Mouse (Mus musculus) urinary bladder, adult 18-20 months (tissue): ENCODE data around the gene Ttc7b.

ENCODE experiments used
- DNase-seq, 2 experiments: peaks; one replicate each; pipeline ENCODE4 v3.0.0; 2022; ENCODE audit warnings: low spot score in 2 of 2, mixed read lengths in 2 of 2

Ttc7b gene

DNA sequence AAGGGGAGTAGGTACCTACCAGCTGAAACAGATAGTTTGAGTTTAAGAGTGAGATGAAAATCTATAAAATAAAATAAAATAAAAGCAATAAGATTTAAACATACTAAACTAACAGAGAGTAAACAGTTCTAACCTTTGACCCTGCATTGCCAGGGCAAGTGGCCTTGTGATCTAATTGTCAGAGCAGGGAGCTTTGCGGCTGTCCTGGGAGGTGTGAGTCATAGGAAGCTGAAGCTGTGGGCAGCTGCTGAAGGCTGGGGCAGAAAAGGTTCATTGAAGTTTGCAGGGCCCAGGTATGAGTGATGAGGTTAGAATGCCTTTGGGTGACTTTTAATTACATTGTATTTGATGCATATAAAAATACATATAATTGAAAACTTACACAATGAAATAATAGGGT is 5.3 kb upstream of the Ttc7b start:
- DNase-seq: no peak

GRCm38 (mm10) chr12:100520077-100520793 is 391 bp downstream of the Ttc7b start:
- DNase-seq: peak; percentile 24 to 65

GRCm38 (mm10) chr12:100519684-100520076 is 946 bp downstream of the Ttc7b start:
- no peak for DNase-seq

DNA sequence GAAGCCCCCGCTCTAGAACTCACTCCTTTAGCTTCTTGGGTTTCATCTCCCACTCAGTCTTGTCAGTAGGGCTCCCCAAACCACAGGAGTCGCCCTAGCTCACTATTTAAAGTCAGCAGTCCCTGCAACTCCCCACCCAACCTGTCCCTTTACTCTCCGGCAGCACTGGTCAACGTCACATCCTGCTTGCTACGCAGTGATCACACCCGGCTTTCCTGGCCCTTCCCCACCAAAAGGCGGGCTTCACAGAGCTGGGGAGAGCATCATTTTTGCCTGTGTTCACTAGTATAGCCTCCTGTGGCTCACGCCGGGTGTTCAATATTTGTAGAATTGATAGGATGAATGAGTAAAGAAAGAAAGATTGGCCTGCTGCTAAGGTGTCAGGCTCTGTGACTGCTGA is 3.3 kb downstream of the Ttc7b start:
- DNase-seq: no peak

DNA sequence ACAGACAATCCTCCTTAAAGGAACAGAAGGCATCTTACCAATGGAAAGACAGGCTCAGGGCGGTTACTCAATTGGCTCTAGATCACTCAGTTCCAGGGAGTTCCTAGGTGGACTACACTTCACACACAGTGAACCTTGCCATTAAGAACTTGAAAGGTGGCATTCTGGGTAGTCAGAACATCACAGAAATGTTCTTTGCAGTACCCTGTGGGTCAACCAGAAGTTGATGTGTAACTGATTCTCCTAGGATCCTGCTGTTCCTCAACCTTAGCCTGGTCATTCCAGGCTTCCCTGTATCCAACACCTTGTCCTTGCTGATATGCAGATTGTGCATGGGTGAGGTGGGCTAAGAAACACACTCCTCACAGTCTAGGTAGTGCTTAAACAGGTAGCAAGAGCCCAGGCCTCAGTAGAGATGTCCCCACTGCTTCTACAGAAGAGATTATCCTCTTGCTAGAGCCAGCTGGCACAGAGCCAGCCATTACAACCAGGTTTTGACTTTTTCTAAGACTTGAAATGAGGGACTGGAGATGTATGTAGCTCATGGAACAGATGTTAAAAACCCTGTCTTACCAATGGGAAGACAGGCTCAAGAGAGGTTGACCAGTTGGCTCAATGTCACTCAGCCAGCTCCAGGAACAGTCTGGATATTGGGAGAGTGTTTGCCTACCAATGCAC is 4.3 kb downstream of the Ttc7b start:
- DNase-seq: no peak

- no peak for DNase-seq
These were observed 5.1 kb downstream of the Ttc7b start for GRCm38 (mm10) chr12:100515493-100515892.

DNA sequence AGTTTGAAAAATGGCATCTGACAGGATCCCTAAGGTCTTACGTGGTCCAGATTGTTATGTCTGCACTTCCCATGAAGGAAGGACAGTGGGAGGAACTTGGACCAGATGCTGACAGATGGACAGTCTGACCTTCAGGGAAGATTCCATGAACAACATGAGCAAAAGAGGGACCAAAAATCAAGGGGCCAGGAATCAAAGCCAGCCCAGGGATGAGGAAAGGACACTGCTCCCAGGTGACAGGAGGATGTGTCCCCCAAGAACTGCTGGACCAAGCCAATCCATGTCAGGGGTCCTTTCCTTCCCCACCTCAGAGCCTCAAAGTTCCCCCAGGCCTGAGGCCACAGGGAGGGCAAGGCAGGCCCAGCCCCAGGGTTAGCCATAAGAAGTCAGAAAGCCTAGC is 6.0 kb downstream of the Ttc7b start:
- no peak for DNase-seq

- DNase-seq: no peak
These were observed 7.5 kb downstream of the Ttc7b start for GRCm38 (mm10) chr12:100513131-100513530.

DNA sequence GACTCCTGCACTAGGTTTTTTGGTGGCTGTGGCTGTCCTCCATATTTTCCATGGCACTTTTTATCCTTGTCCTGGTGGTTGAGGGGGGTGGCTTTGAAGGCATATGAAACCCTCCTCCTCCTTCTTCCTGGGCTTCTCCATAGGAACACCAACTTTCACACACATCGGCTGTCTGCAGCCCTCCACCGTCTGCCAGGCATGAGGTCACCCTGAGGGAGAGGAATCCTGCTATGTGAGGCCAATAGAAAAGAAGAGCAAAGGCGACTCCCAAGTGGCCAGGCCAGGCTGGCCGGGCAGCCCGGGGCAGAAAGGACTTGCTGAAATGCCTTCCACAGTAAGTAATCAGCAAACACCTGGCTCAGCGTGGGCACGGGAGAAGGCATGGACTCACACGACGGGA is 8.0 kb downstream of the Ttc7b start:
- DNase-seq: no peak

- DNase-seq: no peak
These were observed 10.9 kb downstream of the Ttc7b start for GRCm38 (mm10) chr12:100509615-100510282.

DNA sequence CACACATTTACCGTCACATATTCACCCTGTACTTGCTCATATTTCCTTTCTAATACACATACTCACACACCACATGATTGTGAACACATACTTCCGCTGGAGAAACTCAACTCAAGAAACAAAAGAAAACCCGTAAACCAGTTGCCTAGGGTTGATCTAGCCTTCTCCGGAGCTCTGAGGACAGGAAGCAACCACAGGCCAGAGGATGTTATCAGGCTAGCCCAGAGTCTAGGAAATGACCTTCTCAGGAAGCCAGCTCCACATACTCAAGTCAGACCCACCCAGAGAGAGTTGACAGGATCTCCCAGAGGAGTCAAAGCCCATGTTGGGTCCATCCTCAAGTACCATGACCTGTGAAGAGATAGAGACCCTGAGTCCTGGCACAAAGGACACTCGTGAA is 12.0 kb downstream of the Ttc7b start:
- DNase-seq: no peak

- no peak for DNase-seq
These were observed 15.1 kb downstream of the Ttc7b start for GRCm38 (mm10) chr12:100505484-100505883.

- no peak for DNase-seq
These were observed 16.0 kb downstream of the Ttc7b start for GRCm38 (mm10) chr12:100504585-100504984.

- DNase-seq: no peak
These were observed 17.0 kb downstream of the Ttc7b start for GRCm38 (mm10) chr12:100503659-100504058.

GRCm38 (mm10) chr12:100502544-100502943 is 18.1 kb downstream of the Ttc7b start:
- no peak for DNase-seq

GRCm38 (mm10) chr12:100501261-100501660 is 19.4 kb downstream of the Ttc7b start:
- DNase-seq: no peak

DNA sequence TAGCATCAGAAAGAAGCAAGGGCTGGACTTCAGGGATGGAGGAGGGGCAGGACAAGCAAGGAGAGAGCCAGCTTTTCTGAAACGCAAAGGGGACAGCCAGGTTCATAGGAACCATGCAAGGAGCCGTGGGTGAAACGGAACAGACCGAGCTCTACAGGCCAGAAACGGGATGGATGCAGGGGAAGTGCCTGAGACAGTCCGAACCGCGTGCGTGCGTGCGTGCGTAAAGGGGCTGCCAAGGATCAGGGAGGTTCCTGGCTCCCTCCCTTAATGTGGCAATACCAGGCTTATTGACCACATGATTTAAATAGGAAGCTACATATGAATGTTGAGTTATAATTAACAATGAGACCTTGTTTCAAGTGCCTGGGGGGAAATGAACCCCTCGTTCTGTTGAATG is 21.2 kb downstream of the Ttc7b start:
- no peak for DNase-seq

GRCm38 (mm10) chr12:100498006-100498405 is 22.6 kb downstream of the Ttc7b start:
- DNase-seq: no peak

DNA sequence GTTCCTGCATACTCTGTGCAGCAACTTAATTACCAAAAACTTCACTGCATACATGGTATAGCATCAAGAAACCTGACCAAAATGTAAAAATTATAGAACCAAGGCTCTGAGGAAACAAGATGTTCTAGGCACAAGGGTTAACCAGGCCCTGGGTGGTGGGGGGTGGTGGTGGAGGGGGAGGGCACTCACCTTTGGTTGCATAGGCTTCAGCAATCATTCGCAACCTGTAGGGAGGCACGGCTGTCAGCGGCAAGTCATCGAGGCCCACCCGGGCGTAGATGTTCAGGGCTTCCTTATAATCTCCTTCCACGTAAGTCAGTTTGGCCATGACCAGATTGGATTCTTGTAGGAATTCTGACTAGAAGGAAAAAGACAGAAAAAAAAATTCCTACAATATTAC is 25.5 kb downstream of the Ttc7b start:
- no peak for DNase-seq

DNA sequence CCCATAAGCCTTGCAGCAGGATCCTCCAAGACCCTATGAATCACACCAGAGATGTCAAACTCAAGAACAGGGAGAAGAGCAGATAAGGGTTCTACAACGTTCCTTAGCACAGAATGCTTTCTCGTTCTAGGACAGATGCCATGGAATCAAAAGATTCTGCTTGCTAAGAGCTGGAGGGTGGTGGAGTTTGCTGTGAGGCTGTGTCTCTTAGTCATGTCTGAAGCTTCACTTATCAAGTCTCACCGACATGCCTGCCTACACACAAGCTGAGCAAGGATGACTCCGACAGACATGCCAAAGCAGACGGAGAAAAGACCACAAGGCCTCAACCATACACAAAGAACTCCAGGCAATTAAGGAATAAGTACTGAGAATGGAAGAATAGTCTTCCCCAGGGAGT is 27.4 kb downstream of the Ttc7b start:
- no peak for DNase-seq

- no peak for DNase-seq
These were observed 27.9 kb downstream of the Ttc7b start for GRCm38 (mm10) chr12:100492676-100493075.

DNA sequence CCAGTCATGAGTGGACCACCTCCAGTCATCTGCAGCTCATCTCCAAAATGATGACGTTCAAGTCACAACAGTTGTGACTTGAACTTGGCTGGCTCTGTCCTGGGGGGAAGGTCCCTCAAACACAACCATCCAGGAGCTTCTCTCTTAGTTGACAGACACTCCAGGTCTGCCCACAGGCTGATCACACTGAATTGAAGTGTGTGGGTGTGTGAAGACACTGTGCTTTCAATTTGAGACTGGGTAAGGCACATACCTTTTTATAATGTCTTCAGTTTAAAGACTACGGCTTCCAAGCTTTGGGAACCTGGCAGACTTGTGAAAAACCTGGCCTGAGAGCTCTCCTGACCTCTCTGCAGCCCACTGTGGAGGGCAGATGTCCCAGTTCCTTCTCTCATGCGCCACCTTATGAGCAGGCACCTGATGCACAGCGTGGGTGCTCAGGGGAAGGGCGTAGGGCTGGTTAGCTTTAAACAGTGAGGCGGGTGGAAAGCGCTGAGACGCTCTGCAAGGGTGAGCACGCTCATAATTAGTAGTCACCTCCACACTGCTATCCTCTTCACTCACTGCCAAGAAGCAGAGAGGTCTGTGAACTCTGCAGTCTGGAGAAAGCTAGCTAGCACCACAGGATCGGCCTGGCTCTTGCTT is 28.5 kb downstream of the Ttc7b start:
- DNase-seq: no peak

DNA sequence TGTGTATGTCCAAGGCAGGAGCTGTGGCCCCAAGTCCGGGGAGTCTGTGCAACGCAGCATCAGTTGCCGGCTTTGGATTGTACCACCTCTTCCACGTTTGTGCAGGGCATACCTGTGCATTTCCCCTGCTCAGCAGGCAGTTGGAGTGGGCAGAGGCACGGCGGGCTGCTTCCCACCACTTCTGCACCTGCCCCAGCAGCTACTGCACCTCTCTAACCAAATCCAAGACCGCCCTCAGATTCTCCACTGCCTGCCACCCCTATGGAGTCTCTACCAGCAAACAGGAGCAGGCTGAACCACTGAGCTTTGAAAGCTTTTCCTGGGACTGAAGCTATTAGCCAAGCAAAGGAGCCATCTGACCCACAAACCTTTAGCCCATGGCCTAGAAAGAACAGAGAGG is 30.8 kb downstream of the Ttc7b start:
- DNase-seq: no peak
